Mouse (Mus musculus): ENCODE results near the gene Katnal1. TPM values are rescaled to one million over a fixed set of nuclear protein-coding genes. Genes with fewer than 3 reads are reported as not detected.
A peak's percentile ranks its signal among the peaks of the same experiment; 100 is the strongest.

Gene Katnal1
- total RNA-seq, 2 experiments from 2014 or later, result 8.0 to 10.3 TPM

- intact Hi-C loops (cut with DNase I), result no loop called here
- no peak for DNase-seq
Measured at GRCm38 (mm10) chr5:148955575-148955974, 26.5 kb upstream of the Katnal1 start.

DNA sequence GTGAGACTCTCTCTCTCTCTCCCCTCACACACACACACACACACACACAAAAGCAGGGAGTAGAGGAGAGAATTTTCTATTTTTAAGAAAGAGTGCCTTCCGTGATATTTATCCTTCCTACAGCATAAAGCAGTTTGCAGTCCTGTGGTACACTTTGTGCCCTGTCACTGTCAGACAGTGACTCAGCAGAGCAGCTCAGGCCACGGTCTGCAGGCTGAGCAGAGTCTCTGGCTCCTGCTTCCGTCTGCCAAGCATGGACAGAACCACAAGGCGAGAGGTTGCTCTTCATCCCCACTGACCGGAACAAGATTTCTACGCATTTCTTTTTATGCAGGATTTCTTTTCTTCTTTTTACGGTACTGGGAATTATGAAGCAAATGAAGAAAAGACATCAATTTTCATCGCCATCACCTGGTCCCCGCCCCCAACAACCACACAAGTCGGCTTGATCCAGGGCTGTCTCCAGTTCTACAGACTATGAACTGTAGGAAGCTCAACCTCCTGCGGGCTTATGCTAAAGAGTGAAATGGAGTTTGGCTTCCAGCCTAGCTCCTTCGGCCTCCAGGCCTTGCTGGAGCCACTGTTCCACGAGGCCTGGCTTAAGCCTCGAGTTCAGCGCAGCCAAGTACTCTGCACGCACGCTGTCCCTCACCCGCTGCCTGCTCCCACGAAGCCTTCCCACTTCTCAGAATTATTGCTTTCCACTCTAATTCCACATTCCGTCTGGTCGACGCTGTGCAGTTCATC, 25.4 kb upstream of the Katnal1 start:
- intact Hi-C loops (cut with DNase I), result loop anchor here (5.0 kb wide), 1 partner anchor 98 kb away; no protein-coding TSS in a partner anchor
- no peak for DNase-seq

GRCm38 (mm10) chr5:148953098-148953497, 24.0 kb upstream of the Katnal1 start:
- peak; percentile 66 to 71 for DNase-seq
- intact Hi-C loops (cut with DNase I), result loop anchor here (2.0 to 5.0 kb wide), 2 partner anchors 42 to 99 kb away; partner anchors contain the start of gene Gm42791

- intact Hi-C loops (cut with DNase I), result loop anchor here (2.0 to 5.0 kb wide), 2 partner anchors 42 to 100 kb away; partner anchors contain the start of gene Gm42791
- DNase-seq, result peak; percentile 44 to 68
Measured at GRCm38 (mm10) chr5:148952419-148952818, 23.3 kb upstream of the Katnal1 start.

GRCm38 (mm10) chr5:148951360-148951759, 22.2 kb upstream of the Katnal1 start:
- intact Hi-C loops (cut with DNase I), result loop anchor here (5.0 kb wide), 1 partner anchor 101 kb away; no protein-coding TSS in a partner anchor
- no peak for DNase-seq

DNA sequence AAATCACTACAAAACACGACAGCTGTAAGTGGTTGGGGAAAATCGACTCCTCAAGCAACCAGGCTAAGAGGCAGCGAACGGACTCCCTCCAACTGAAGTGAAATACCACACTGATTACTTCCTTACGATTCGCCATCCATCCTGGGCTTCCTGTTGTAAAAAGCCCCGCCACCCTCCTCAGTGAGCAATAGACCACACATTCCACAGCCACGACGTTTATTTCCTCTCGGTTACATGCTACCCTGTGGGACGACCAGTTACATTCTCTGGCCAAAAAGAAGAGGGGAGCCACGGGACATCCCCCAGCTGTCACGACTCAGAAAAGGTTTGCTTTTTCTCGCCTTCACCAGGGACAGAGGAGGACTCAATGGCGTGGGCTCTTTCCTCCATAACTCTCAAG, 20.9 kb upstream of the Katnal1 start:
- intact Hi-C loops (cut with DNase I), result loop anchor here (5.0 kb wide), 1 partner anchor 102 kb away; no protein-coding TSS in a partner anchor
- no peak for DNase-seq

DNA sequence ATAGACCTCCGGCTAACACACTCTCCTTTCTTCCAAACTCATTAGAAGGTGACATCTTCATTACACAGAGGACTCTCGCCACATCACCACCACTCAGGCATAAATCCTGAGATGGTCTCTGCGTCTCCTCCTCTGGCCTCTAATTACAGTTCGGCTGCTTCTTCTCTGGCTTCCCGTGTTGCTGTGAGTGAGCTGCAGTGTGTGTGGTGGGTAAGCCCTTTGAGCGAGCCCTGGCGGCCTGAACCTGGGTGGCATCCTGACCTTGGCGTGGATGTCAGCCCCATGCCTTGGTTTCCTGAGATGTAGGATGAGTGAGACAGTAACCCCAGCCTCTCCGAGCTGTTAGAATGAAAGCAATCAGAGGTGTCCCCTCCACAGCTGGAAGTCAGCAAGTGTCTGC, 19.5 kb upstream of the Katnal1 start:
- intact Hi-C loops (cut with DNase I), result no loop called here
- no peak for DNase-seq

GRCm38 (mm10) chr5:148947412-148947811, 18.3 kb upstream of the Katnal1 start:
- intact Hi-C loops (cut with DNase I), result no loop called here
- no peak for DNase-seq

- intact Hi-C loops (cut with DNase I), result no loop called here
- peak; percentile 33 to 60 for DNase-seq
Measured at GRCm38 (mm10) chr5:148946787-148947186, 17.7 kb upstream of the Katnal1 start.

- DNase-seq, result no peak
- intact Hi-C loops (cut with DNase I), result no loop called here
Measured at GRCm38 (mm10) chr5:148945735-148946134, 16.6 kb upstream of the Katnal1 start.

DNA sequence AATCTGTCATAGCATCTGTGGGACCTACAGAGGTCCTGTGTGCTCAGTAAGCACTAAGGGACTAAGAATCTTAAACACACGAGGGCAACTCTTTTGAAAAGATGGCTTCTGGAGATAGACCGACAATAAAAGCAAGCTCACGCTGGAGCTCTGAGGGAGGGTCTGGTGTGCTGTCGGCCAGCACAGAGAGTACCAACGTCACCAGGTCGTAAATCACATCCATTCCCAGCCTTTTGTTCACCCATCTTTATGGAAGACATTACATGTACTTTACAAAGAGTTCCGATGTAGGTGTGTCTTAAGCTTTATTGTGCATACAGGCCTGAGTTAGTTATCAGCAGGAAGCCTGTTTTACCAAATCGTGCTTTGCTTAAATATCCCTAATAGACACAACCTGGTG, 14.9 kb upstream of the Katnal1 start:
- DNase-seq, result no peak
- intact Hi-C loops (cut with DNase I), result no loop called here

GRCm38 (mm10) chr5:148943444-148943843, 14.3 kb upstream of the Katnal1 start:
- DNase-seq, result no peak
- intact Hi-C loops (cut with DNase I), result no loop called here

GRCm38 (mm10) chr5:148942957-148943356, 13.8 kb upstream of the Katnal1 start:
- intact Hi-C loops (cut with DNase I), result no loop called here
- DNase-seq, result no peak

GRCm38 (mm10) chr5:148942305-148942704, 13.2 kb upstream of the Katnal1 start:
- intact Hi-C loops (cut with DNase I), result no loop called here
- no peak for DNase-seq

- intact Hi-C loops (cut with DNase I), result no loop called here
- no peak for DNase-seq
Measured at GRCm38 (mm10) chr5:148941867-148942266, 12.7 kb upstream of the Katnal1 start.

DNA sequence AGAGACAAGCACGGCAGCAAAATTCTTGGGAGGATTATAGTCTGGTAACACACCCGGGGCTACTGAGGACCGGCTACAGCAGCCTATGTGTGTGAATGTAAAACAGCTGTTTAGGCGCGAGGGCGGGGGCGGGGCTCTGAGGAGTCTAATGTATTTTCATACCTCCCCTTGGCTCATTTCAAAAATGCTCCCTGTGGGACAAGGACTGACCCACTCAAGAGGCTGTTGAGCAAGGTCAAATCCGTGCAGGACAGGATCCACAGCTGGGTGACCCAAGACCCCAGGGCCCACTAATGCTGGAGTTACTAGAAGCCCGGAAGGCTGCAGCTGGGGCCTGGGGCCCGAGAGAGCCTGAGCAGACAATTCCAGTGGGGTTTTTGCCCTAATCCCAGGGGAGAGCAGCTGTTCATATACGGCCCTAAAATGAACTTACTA, 10.8 kb upstream of the Katnal1 start:
- DNase-seq, result no peak
- intact Hi-C loops (cut with DNase I), result no loop called here

- intact Hi-C loops (cut with DNase I), result no loop called here
Measured at GRCm38 (mm10) chr5:148936516-148936951, 7.4 kb upstream of the Katnal1 start.

DNA sequence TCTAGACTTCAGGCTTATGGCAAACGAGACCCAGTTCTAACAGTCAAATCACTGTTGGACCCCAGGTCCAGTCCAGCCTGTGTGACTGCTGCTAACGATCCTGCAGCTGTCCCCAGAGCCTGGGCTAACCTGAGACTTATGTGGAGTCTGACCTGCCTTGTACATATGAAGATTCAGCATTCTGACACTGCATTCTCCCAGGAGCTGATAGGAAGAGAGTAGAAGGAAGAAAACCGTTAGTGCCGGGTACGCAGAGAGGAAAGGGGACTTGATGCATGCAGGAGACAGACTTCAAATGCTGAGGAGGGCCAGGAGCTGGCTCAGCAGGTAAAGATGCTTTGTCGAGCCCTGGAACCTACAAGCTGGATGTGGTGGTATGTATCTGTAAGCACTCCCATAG, 6.8 kb upstream of the Katnal1 start:
- intact Hi-C loops (cut with DNase I), result no loop called here
- no peak for DNase-seq

More at GRCm38 (mm10) chr5:148936516-148936951, 7.4 kb upstream of the Katnal1 start:
- DNase-seq, result no peak

DNA sequence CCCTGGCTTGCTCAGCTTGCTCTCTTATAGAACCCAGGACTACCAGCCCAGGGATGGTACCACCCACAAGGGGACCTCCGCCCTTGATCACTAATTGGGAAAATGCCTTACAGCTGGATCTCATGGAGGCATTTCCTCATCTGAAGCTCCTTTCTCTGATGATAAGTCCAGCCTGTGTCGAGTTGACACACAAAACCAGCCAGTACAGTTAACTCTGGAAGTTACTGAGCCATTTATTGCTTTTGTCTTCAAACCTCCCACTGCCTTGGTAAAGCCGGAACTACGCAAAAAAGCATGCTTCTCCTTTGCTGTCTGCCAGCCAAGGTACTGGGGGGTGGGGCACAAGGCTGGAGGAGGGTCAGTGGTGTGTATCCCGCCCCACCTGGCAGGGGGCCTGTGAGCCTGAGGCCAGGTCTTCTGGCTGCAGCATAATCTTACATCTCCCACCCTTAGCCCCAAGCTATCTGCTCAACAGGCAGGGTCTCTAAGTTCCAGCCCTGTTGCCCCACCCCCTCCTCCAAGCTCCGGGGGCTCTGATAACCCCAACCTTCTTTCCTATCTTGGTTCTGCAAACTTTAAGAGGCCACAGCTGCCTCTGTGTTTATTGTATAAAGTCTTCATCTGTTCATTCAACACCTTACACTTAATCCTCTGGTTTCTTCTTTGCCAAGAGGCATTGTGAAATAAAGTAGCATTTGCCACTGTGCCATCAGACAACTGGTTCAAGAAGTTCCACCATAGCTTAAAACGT, 6.1 kb upstream of the Katnal1 start:
- intact Hi-C loops (cut with DNase I), result no loop called here
- DNase-seq, result no peak

- DNase-seq, result no peak
- intact Hi-C loops (cut with DNase I), result no loop called here
Measured at GRCm38 (mm10) chr5:148934457-148934856, 5.3 kb upstream of the Katnal1 start.

- DNase-seq, result no peak
- intact Hi-C loops (cut with DNase I), result no loop called here
Measured at GRCm38 (mm10) chr5:148933767-148934166, 4.6 kb upstream of the Katnal1 start.

All from heart, postnatal 36 days (tissue).